Mouse (Mus musculus): ENCODE results near the gene Zfr.

Zfr gene

DNA sequence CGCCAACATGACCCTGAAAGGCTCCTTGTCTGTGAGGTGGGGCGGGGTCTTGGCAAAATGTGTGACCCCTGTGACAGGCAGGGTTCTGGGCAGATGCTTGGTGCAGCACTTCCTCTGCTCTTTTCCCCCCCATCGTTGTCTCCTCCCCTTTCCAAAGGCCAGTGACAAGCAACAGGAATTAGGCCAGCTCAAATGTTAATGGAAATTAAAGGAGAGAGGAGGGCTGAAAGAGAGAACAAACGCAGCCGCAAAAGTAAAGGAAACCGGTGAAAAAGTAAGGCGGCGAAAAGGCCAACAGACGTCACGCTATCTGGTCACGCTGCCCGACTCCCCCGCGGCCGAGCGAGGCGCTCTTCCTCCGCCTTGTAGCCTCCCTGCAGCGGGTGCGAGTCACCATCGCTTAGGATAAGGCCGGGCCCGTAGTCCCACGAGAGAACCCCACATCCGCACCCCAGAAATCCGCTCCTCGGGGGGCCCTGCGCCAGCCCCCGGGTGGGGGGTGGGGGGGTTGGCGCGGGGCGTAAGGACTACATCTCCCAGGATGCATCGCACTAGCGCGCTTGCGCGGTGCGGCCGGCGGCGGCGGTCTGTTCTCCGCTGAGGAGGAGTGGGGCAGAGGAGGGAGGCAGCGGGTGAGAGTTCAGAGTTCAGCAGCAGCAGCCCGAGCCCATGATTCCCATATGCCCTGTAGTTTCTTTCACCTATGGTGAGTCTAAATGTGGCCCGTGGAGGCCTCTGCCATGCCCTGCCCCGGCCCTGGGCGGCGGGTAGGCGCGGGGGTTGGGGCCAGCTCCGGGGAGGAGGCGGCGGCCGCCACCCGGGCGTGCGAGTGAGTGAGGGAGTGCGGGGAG, at the start of gene Zfr:
Zfr (plus strand) TSS at position 590 of the 851 bp plus-strand sequence.
- peak; percentile 94 for DNase-seq

DNA sequence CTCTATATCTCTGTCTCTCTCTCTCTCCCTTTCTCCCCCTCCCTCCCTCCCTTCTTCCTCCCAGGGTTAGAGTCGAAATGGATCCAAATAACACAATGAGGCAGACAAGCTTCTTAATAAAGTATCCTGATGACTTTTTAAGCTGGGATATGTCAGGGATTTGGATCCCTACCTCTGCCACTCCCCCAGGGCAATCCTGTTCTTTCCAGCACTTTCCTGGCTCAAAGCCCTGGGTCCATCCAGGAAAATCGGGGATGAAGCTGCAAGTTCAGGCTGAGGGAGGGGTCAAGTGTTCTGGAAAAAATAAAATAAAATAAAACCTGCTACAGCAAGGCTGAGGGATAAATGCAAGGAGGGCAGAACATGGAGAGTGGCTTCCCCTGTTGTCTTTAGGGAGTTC, 49.7 kb upstream of the Zfr start:
- no peak for DNase-seq

DNA sequence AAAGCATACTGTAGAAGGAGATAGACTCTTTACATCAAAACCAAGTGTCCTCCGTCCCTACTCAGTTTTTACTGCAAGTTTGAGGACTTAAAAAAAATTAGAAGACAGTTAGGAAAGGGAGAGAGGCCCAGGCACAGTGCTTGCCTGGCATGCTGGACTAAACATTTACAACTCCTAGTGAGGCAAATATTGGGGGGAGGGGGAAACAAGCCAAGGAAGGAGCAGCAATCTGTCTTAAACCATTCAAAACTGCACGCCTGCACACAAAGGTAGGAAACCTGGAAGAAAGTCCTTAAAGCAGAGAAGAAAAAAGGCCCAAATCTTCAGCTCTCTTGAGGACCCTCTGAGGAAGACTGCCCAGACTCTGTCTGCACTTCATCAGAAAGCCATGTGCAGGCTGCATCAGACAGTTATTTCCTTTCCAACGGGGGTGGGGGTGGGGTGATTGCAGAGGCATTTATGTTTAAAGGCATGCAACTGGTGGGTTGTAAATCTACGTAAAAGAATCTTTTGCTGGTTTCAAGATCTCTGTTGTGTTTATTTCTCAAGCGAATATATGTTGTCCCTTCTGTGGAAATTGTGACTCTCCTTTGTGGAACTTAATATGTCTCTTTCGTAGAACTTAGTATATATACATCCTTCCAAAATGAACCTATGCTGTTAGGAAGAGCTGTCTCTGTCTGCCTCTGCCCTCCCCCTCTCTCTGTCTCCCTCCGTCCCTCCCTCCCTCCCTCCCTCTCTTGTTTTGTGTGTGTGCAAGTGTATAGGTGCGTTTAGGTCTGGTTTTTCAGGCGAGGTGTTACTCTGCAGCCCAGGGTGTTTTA, 49.0 kb upstream of the Zfr start:
- no peak for DNase-seq

DNA sequence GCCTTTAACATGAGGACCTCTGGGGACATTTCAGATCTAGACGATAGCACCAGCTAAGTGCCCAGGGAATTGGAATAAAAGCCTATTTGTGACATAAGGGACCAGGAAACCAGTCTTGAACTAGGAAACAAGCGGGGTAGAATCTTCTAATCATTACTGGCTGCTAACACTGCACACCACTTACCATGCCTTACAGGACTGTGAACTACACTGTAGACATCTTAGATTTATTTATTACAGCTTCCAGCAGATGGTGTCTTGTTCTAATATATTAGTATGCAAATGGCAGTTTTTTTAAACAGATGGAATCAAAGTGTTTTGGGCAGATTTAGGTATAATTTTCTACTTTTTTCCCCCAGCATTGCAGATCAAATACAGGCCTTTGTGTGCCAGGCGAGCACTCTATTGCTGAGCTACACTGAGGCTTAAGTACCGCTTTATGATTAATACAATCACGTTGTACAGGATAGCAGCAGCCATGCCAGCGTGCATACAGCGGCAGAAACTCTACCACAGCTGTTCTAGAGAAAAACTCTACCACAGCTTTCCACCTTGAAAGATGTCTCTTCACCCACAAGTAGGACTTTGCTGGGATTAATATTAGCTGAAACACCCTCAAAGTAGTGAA, 44.8 kb upstream of the Zfr start:
- DNase-seq: no peak

GRCm38 (mm10) chr15:12074426-12074825, 43.2 kb upstream of the Zfr start:
- DNase-seq: no peak

DNA sequence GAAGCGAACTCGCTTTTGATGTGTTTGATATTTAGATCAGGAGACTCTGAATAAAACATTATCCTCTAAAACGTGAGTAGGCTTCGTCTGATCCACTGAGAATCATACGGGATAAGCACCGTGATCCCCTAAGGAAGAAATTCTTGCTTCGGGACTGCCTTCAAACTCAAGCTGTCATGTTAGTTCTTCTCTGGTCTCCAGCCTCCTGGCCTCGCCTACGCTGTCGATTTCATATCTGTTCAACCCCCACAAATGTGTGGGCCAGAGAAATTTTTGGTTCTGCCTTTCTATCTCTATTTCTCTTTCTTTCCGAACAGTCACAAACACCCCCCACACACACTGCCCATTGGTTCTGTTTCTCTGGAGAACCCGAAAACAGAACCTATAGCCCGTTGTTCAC, 35.3 kb upstream of the Zfr start:
- no peak for DNase-seq

- DNase-seq: no peak
Measured at GRCm38 (mm10) chr15:12084164-12084563, 33.5 kb upstream of the Zfr start.

- DNase-seq: peak; percentile 59
Measured at GRCm38 (mm10) chr15:12084859-12085258, 32.8 kb upstream of the Zfr start.

DNA sequence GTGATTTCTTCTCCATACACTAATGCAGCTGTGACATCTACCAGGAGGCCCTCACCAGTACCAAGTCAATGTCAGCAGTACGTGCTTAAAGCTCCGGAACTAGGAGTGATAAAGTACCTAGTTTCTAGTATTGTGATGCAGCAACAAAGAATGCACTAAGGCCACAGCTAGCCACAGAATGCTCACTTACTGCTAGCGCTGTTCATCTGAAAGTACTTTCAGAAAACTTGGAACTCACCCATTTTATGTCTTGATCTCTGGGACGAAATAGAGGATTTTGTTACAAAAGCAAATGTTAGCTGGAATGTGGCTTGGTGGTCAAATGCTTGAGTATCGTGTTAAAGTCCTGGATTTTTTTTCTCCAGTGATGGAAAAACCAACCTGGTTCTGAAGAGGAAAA, 30.0 kb upstream of the Zfr start:
- no peak for DNase-seq

GRCm38 (mm10) chr15:12088091-12088490, 29.5 kb upstream of the Zfr start:
- DNase-seq: no peak

DNA sequence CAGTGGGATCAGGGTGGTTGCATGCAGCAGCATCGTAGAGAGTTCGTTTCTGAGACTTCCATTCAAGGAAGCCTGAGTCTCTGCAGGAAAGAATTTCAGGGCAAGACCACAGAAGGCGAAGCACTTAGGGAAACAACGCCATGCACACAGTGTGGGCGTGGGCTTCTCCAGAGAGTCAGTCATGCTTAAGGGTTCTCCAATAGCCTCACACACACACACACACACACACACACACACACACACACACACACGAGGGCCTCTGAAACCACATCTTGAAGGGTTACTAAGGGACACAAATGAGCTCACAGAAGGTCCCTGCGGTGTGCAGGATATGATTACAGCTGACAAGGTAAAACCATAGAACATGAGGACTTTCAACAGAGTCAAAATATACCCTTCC, 27.5 kb upstream of the Zfr start:
- DNase-seq: no peak

DNA sequence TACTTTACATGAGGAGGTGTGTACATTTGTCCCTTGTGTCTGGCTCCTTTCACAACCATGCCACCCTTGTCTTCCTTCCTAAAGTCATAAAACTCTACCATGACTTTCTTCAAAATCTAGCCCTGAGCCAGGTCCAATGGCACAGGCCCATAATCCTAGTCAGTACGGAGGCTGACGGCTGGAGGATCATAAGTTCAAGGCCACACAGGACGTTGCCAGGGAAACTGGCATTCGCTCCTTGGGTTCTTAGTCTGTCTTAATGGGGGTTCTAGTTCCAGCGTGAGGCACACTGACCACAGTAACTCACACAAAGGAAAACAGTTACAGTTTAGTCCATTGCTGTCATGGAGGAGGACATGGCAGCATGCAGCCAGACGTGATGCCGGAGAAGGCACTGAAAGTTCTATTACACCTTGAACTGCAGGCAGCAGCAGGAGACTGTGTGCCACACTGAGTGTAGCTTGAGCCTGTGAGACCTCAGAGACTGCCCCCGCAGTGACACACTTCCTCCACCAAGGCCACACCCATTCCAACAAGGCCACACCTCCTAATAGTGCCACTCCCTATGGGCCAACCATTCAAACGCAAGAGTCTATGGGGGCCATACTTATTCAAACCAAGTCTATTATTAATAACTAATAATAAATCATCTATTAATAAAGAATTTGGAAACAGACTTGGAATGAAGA, 26.5 kb upstream of the Zfr start:
- DNase-seq: no peak

DNA sequence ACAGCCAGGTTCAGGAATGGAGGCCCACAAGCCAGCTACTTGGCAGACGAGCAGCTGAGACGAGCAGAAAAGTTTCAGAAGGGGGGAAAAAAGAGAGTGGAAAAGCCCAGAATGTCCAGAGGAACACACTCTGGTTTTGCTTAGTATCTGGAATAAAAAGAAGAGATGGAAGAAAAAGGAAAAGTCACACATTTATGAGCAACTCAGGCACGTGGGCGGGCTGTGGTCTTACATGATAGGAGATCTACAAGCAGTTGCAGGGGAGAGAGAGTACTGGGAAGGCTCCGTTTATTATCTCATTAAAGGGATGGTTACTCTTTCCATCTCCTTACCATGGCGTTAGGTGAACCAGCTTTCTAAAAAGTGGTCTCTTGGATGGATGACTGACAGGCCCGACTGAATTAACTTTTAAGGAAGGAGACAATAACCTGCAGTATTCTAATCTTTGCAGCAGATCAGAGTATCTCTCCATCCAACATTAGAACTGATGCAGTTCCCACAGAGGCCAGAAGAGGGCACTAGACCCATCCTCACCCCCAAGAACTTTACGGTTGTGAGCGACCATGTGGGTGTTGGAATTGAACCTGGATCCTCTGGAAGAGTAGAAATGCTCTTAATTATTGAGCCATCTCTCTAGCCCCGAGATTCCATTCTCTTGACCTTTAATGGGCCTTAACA, 25.7 kb upstream of the Zfr start:
- peak; percentile 67 for DNase-seq

DNA sequence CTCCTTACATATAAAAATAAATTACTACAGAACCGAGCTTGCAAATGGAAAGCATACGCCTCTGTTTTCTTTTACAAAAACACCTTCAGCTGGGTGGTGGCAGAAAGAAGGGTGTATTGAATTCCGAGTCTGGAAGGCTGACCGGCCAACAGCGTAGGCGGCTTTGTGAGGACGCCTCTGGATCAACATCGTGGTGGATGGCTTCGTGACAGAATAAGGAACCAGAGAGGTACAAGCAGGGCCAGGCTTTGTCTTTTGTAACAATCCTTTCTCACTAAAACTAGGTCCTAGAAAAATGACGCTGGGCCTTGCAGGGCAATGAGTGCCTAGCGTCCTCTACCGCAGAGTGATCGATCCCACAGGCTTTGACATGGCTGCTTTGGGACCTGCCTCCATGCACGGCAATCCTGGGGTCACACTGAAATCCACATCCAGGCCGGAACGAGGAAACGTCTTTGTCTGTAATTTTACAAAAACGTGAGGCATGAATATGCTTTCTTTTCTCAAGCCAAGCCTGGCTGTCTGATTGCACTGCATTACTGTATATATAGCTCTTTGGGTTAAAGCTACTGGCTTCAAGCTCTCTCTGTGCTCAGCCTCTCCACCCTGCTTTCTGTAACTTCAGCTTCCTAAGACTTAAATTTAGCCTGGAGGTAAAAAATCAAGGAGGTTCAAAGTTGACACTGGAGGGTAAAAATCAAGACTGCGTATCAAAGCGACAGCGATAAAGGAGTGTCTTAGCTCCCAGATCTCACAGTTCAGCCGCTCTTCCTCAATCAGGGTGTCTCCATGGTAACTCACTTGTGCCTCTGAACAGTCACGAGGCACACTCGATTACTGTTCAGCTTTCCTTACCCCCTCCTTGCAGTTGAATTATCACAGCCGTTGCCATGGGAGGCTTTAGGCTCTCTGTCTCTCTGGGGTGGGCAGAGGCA, 24.3 kb upstream of the Zfr start:
- DNase-seq: no peak

- DNase-seq: no peak
Measured at GRCm38 (mm10) chr15:12093961-12094566, 23.6 kb upstream of the Zfr start.

- no peak for DNase-seq
Measured at GRCm38 (mm10) chr15:12096447-12096846, 21.2 kb upstream of the Zfr start.

GRCm38 (mm10) chr15:12097344-12097743, 20.3 kb upstream of the Zfr start:
- no peak for DNase-seq

DNA sequence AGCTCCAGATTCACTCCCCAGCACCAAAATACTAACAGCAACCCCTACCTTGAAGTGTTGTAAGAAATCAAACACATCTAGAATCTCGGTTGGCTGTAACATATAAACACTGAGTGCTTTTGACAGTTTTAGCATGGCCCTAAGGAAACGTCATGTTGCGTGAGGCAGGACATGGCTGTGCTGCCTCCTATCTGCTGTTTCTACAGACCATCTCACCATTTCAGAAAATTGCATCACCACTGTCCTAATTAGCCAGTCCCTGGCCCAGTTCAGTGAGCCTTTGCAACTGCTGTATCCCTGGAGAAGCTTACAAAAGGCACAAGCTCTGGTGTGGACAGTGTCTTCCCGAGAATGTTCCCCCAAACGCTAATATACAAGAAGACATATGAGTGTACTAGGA, 16.7 kb upstream of the Zfr start:
- no peak for DNase-seq

- DNase-seq: no peak
Measured at GRCm38 (mm10) chr15:12103763-12104162, 13.9 kb upstream of the Zfr start.

GRCm38 (mm10) chr15:12104827-12105226, 12.8 kb upstream of the Zfr start:
- DNase-seq: no peak

GRCm38 (mm10) chr15:12106430-12106829, 11.2 kb upstream of the Zfr start:
- no peak for DNase-seq

All from kidney, adult 18-20 months (tissue).